ENCODE assay signal across 17 mouse cellular contexts in the genomic region with DNA sequence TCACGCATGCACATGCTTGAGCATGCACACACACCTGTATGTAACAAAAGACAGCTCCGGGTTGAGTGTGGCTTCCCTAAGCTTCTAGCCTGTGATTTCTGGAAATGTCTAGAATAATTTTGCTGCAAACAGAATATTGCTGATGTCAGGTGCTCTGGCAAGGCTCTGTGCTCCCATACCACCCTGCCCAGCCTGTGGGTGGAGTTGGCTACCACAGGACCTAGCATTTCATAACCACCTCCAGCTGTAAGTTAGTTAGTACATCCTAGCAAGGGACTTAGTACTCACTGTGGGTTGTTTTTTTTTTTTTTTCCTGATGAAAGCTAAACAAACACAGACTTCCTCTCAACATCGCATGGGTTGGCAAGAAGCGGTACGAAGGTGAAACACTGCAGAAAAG.
"Had no signal": no experiment of that assay in that cellular context is flagged by ENCODE, and none has a peak within 500 bp of the region (broad histone marks: within the 10 kb centered on the region; RNA-seq: fewer than 3 reads in every experiment).

No protein-coding gene starts in this region.

- H3K27me3 ChIP-seq: liver, embryonic 15.5 days; lung, embryonic 15.5 days; midbrain, embryonic 12.5 days; neural tube, embryonic 13.5 days; stomach, embryonic 15.5 days had no signal

- ATAC-seq: midbrain, embryonic 16.5 days had no signal

- H3K4me3 ChIP-seq: layer of hippocampus, adult 2 months; limb, embryonic 13.5 days; liver, embryonic 15.5 days; lung, embryonic 15.5 days; midbrain, embryonic 12.5 days; neural tube, embryonic 13.5 days; stomach, embryonic 15.5 days had no signal

- H3K36me3 ChIP-seq: limb, embryonic 13.5 days; liver, embryonic 15.5 days; lung, embryonic 15.5 days; midbrain, embryonic 12.5 days; neural tube, embryonic 13.5 days; stomach, embryonic 15.5 days had no signal

- H3K9me3 ChIP-seq: limb, embryonic 13.5 days; liver, embryonic 15.5 days; lung, embryonic 15.5 days; midbrain, embryonic 12.5 days; neural tube, embryonic 13.5 days; stomach, embryonic 15.5 days had no signal

- H3K4me2 ChIP-seq: limb, embryonic 13.5 days; liver, embryonic 15.5 days; lung, embryonic 15.5 days; midbrain, embryonic 12.5 days; neural tube, embryonic 13.5 days; stomach, embryonic 15.5 days had no signal

- H3K27ac ChIP-seq: kidney, postnatal 0 days; layer of hippocampus, adult 2 months; limb, embryonic 13.5 days; liver, embryonic 15.5 days; midbrain, embryonic 12.5 days; neural tube, embryonic 13.5 days; stomach, embryonic 15.5 days had no signal

- DNase-seq: kidney, adult 11 months; kidney, adult 9 months; kidney, postnatal 36 days; left cerebral cortex, postnatal 4 days; right cerebral cortex, postnatal 4 days; spleen, adult 18-20 months; thymus, adult 2 months; thymus, postnatal 25 days had no signal

- H3K9ac ChIP-seq: limb, embryonic 13.5 days; liver, embryonic 15.5 days; lung, embryonic 15.5 days; midbrain, embryonic 12.5 days; neural tube, embryonic 13.5 days; stomach, embryonic 15.5 days had no signal
